Mouse (Mus musculus): ENCODE results near the gene Dnajb12. TPM values are rescaled to one million over a fixed set of nuclear protein-coding genes. Genes with fewer than 3 reads are reported as not detected.

Gene Dnajb12
- polyA plus RNA-seq, 1 experiment from 2014 or later = 25.3 TPM

- ATAC-seq (replicated peaks; ENCODE audit: low FRiP score) (no peak), DNase-seq (ENCODE audit: low spot score) (no peak)
- H3K36me3 ChIP-seq (ENCODE audit: control insufficient read depth, insufficient read depth, low read length) = no peaks in the 10 kb centered on the region
- 0 out of 2 replicates have a peak overlapping the region, but pooled peaks have one; percentile 0 for H3K4me2 ChIP-seq (ENCODE audit: low read depth, low read length, severe bottlenecking)
- peak overlapping the region; percentile 55 for H3K9ac ChIP-seq (ENCODE audit: low read length)
- H3K4me3 ChIP-seq (ENCODE audit: low read depth, low read length) = no peak overlapping the region
- peaks cover 45% of the 10 kb centered on the region for H3K4me1 ChIP-seq (replicated peaks; ENCODE audit: control insufficient read depth, insufficient read depth, low read length)
- H3K9me3 ChIP-seq (ENCODE audit: control insufficient read depth, low read length) = no peaks in the 10 kb centered on the region
- peak overlapping the region; percentile 98 for H3K27ac ChIP-seq (ENCODE audit: low read depth, low read length)
- WGBS = 74% methylated on average over 9 of the region's 9 CpGs
- H3K27me3 ChIP-seq (ENCODE audit: control insufficient read depth, insufficient read depth, low read length) = no peaks in the 10 kb centered on the region
These were observed 18.9 kb downstream of the Dnajb12 start for GRCm38 (mm10) chr10:59898180-59898778.

DNA sequence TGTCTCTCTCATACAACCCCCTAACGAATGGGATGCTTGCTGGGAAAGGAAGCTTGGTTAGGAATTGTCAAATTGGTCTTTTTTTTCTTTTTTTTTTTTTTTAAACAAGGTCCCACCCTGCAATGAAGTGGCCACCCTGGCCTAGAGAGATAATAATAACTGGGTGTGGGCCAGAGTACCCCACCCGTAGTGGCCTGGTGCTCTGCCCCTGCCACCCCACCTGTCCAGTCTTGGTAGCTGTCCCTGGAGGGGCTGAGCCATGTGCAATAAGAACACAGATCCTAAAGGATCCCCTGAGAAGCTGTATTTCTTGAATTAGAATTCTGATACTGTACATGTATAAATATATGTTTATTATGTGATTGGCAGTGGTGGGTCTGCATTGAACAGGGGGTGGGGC is 19.6 kb downstream of the Dnajb12 start:
- peak; percentile 6 for ATAC-seq (replicated peaks; ENCODE audit: low FRiP score)
- Histone ChIP-seq H3K27ac (ENCODE audit: low read depth, low read length) (peak overlapping the region; percentile 98), H3K9ac (ENCODE audit: low read length) (peak overlapping the region; percentile 64), H3K4me3 (ENCODE audit: low read depth, low read length) (0 out of 2 replicates have a peak overlapping the region, but pooled peaks have one; percentile 12), H3K9me3 (ENCODE audit: control insufficient read depth, low read length) (no peaks in the 10 kb centered on the region), H3K36me3 (ENCODE audit: control insufficient read depth, insufficient read depth, low read length) (no peaks in the 10 kb centered on the region), H3K4me2 (ENCODE audit: low read depth, low read length, severe bottlenecking) (peak overlapping the region; percentile 38), H3K4me1 (replicated peaks; ENCODE audit: control insufficient read depth, insufficient read depth, low read length) (peaks cover 45% of the 10 kb centered on the region), H3K27me3 (ENCODE audit: control insufficient read depth, insufficient read depth, low read length) (no peaks in the 10 kb centered on the region)
- no peak for DNase-seq (ENCODE audit: low spot score)
- 41% methylated on average over 2 of the region's 2 CpGs for WGBS

- no peaks in the 10 kb centered on the region for H3K27me3 ChIP-seq (ENCODE audit: control insufficient read depth, insufficient read depth, low read length)
- H3K36me3 ChIP-seq (ENCODE audit: control insufficient read depth, insufficient read depth, low read length) = no peaks in the 10 kb centered on the region
- peaks cover 45% of the 10 kb centered on the region for H3K4me1 ChIP-seq (replicated peaks; ENCODE audit: control insufficient read depth, insufficient read depth, low read length)
- peak overlapping the region; percentile 38 for H3K4me2 ChIP-seq (ENCODE audit: low read depth, low read length, severe bottlenecking)
- peak; percentile 93 for ATAC-seq (replicated peaks; ENCODE audit: low FRiP score)
- H3K9ac ChIP-seq (ENCODE audit: low read length) = peak overlapping the region; percentile 64
- H3K27ac ChIP-seq (ENCODE audit: low read depth, low read length) = peak overlapping the region; percentile 98
- peak; percentile 96 for DNase-seq (ENCODE audit: low spot score)
- WGBS = 6% methylated on average over 21 of the region's 21 CpGs
- H3K4me3 ChIP-seq (ENCODE audit: low read depth, low read length) = 0 out of 2 replicates have a peak overlapping the region, but pooled peaks have one; percentile 12
- no peaks in the 10 kb centered on the region for H3K9me3 ChIP-seq (ENCODE audit: control insufficient read depth, low read length)
These were observed 20.2 kb downstream of the Dnajb12 start for GRCm38 (mm10) chr10:59899341-59900173.

DNA sequence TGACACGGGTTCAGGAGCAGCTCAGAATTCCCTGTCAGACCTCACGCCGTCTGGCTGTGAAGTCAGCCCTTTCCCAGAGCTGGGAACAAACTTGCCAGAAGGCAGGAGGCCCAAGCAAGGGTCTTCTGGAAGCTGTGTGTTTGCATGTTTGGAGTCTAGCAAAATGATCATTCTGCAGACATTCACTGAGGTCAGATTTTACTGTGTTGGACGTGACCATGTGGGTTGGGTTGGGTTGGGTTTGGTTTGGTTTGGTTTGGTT is 20.7 kb downstream of the Dnajb12 start:
- no peak for ATAC-seq (replicated peaks; ENCODE audit: low FRiP score)
- no peak overlapping the region for H3K4me3 ChIP-seq (ENCODE audit: low read depth, low read length)
- H3K27ac ChIP-seq (ENCODE audit: low read depth, low read length) = peak overlapping the region; percentile 98
- H3K36me3 ChIP-seq (ENCODE audit: control insufficient read depth, insufficient read depth, low read length) = no peaks in the 10 kb centered on the region
- peak overlapping the region; percentile 38 for H3K4me2 ChIP-seq (ENCODE audit: low read depth, low read length, severe bottlenecking)
- peaks cover 42% of the 10 kb centered on the region for H3K4me1 ChIP-seq (replicated peaks; ENCODE audit: control insufficient read depth, insufficient read depth, low read length)
- DNase-seq (ENCODE audit: low spot score) = no peak
- no peaks in the 10 kb centered on the region for H3K9me3 ChIP-seq (ENCODE audit: control insufficient read depth, low read length)
- H3K27me3 ChIP-seq (ENCODE audit: control insufficient read depth, insufficient read depth, low read length) = no peaks in the 10 kb centered on the region
- WGBS = 43% methylated on average over 4 of the region's 4 CpGs
- H3K9ac ChIP-seq (ENCODE audit: low read length) = peak overlapping the region; percentile 47

GRCm38 (mm10) chr10:59900939-59901338 is 21.6 kb downstream of the Dnajb12 start:
- no peaks in the 10 kb centered on the region for H3K27me3 ChIP-seq (ENCODE audit: control insufficient read depth, insufficient read depth, low read length)
- WGBS = 66% methylated on average over 4 of the region's 4 CpGs
- H3K9me3 ChIP-seq (ENCODE audit: control insufficient read depth, low read length) = no peaks in the 10 kb centered on the region
- H3K4me2 ChIP-seq (ENCODE audit: low read depth, low read length, severe bottlenecking) = no peak overlapping the region
- H3K9ac ChIP-seq (ENCODE audit: low read length) = no peak overlapping the region
- H3K4me1 ChIP-seq (replicated peaks; ENCODE audit: control insufficient read depth, insufficient read depth, low read length) = peaks cover 42% of the 10 kb centered on the region
- peak overlapping the region; percentile 98 for H3K27ac ChIP-seq (ENCODE audit: low read depth, low read length)
- H3K4me3 ChIP-seq (ENCODE audit: low read depth, low read length) = no peak overlapping the region
- DNase-seq (ENCODE audit: low spot score) (no peak), ATAC-seq (replicated peaks; ENCODE audit: low FRiP score) (no peak)
- no peaks in the 10 kb centered on the region for H3K36me3 ChIP-seq (ENCODE audit: control insufficient read depth, insufficient read depth, low read length)

- H3K9ac ChIP-seq (ENCODE audit: low read length) = no peak overlapping the region; the same call in 1 of the 2 replicates
- peaks cover 39% of the 10 kb centered on the region for H3K4me1 ChIP-seq (replicated peaks; ENCODE audit: control insufficient read depth, insufficient read depth, low read length)
- H3K27me3 ChIP-seq (ENCODE audit: control insufficient read depth, insufficient read depth, low read length) = no peaks in the 10 kb centered on the region
- DNase-seq (ENCODE audit: low spot score) = no peak
- no peaks in the 10 kb centered on the region for H3K9me3 ChIP-seq (ENCODE audit: control insufficient read depth, low read length)
- H3K4me2 ChIP-seq (ENCODE audit: low read depth, low read length, severe bottlenecking) = no peak overlapping the region
- H3K36me3 ChIP-seq (ENCODE audit: control insufficient read depth, insufficient read depth, low read length) = no peaks in the 10 kb centered on the region
- no peak overlapping the region; the same call in 1 of the 2 replicates for H3K27ac ChIP-seq (ENCODE audit: low read depth, low read length)
- no peak for ATAC-seq (replicated peaks; ENCODE audit: low FRiP score)
- WGBS = 91% methylated on average over 1 of the region's 1 CpGs
- H3K4me3 ChIP-seq (ENCODE audit: low read depth, low read length) = no peak overlapping the region
These were observed 22.1 kb downstream of the Dnajb12 start for GRCm38 (mm10) chr10:59901463-59901862.

DNA sequence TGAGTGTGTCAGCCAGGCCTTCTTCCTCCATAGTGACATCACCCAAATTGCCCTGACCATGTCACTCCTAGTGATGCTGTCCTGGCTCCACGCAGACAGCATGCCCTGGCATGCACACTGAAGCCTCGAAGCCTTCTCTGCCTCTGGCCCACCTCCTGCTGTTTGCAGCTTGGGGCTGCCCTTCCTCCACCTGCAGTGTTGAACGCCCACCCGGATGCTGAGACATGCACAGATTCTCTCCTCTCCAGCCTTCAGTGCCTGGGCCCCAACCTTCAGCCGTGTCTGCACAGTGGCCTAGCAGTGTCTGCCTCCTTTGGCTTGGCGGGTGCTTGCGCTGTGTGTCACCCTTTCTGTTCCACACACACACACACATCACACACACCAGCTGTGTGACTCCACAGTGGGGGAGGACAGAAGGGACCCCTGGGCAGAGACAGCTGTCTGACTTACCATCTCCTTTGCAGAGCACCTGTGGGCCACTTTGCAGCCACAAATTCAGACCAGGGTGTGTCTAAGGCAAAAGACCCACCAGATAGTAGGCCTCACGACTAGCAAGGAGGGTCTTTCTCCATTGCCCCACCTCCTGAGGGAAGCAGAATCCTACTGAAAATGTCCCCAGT is 22.7 kb downstream of the Dnajb12 start:
- 81% methylated on average over 8 of the region's 8 CpGs for WGBS
- no peaks in the 10 kb centered on the region for H3K36me3 ChIP-seq (ENCODE audit: control insufficient read depth, insufficient read depth, low read length)
- H3K4me3 ChIP-seq (ENCODE audit: low read depth, low read length) = no peak overlapping the region
- DNase-seq (ENCODE audit: low spot score) (no peak), ATAC-seq (replicated peaks; ENCODE audit: low FRiP score) (no peak)
- H3K9ac ChIP-seq (ENCODE audit: low read length) = no peak overlapping the region
- no peak overlapping the region for H3K4me2 ChIP-seq (ENCODE audit: low read depth, low read length, severe bottlenecking)
- H3K27me3 ChIP-seq (ENCODE audit: control insufficient read depth, insufficient read depth, low read length) = no peaks in the 10 kb centered on the region
- H3K9me3 ChIP-seq (ENCODE audit: control insufficient read depth, low read length) = no peaks in the 10 kb centered on the region
- no peak overlapping the region for H3K27ac ChIP-seq (ENCODE audit: low read depth, low read length)
- peaks cover 33% of the 10 kb centered on the region for H3K4me1 ChIP-seq (replicated peaks; ENCODE audit: control insufficient read depth, insufficient read depth, low read length)

DNA sequence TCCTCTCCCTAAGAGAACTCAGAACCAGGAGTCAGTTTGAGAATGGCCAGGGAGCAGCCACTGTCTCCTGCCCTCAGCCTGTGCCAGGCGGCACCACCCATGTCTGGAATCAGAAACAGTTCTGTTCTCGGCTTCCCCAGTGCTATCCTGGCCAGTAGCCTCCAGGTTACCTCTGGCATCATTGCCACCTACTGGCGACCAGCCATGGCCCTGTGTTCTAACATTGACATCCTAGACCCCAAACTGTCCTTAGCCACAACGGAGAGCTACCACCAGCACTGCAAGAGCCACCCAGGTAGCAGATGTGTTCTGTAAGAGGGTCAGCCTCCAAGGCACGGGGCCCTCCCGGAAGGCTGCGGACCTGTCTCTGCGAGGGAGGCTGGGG is 23.2 kb downstream of the Dnajb12 start:
- Histone ChIP-seq H3K36me3 (ENCODE audit: control insufficient read depth, insufficient read depth, low read length) (no peaks in the 10 kb centered on the region), H3K9me3 (ENCODE audit: control insufficient read depth, low read length) (no peaks in the 10 kb centered on the region), H3K4me2 (ENCODE audit: low read depth, low read length, severe bottlenecking) (no peak overlapping the region), H3K27ac (ENCODE audit: low read depth, low read length) (no peak overlapping the region), H3K4me1 (replicated peaks; ENCODE audit: control insufficient read depth, insufficient read depth, low read length) (peaks cover 30% of the 10 kb centered on the region), H3K4me3 (ENCODE audit: low read depth, low read length) (no peak overlapping the region), H3K27me3 (ENCODE audit: control insufficient read depth, insufficient read depth, low read length) (no peaks in the 10 kb centered on the region), H3K9ac (ENCODE audit: low read length) (no peak overlapping the region)
- WGBS = 69% methylated on average over 8 of the region's 8 CpGs
- no peak for ATAC-seq (replicated peaks; ENCODE audit: low FRiP score)
- DNase-seq (ENCODE audit: low spot score) = no peak

Data from forebrain, embryonic 11.5 days (tissue).